Mouse (Mus musculus): Measurements from ENCODE around the gene Akap12.

- TF ChIP-seq CTCF (IDR thresholded peaks at IDR 0.05; ENCODE audit: low read depth, low read length) (no peak), EP300 (IDR thresholded peaks at IDR 0.05; ENCODE audit: insufficient read depth, low read depth, low read length) (no peak), POLR2A (IDR thresholded peaks at IDR 0.05; ENCODE audit: insufficient read depth, low read length) (no peak)
Measured at GRCm38 (mm10) chr10:4278041-4278440, 11.9 kb downstream of the Akap12 start.
